Mouse (Mus musculus): ENCODE measurements at regions not wholly inside any gene's neighbourhood (a gene's known extent, or its start where the extent isn't known, plus 50 kb on each side); places are given as distances from the start of the nearest gene placed in this dataset.

GRCm38 (mm10) chr8:50379745-50380144 lies 1536.0 kb upstream of the Tenm3 start:
- TF ChIP-seq CTCF (IDR thresholded peaks at IDR 0.05; ENCODE audit: low read depth) (no peak), EP300 (IDR thresholded peaks at IDR 0.05; ENCODE audit: low read depth) (no peak)
